Mouse (Mus musculus) left cerebral cortex, postnatal 4 days (tissue): ENCODE results near the gene Dhcr24. TPM values are rescaled to one million over a fixed set of nuclear protein-coding genes. Genes with fewer than 3 reads are reported as not detected.

Experiments used
- DNase-seq: peaks from one replicate; pipeline ENCODE4 v3.0.0-alpha.2; 2022
- intact Hi-C: fragments of 180-260 bp; cut with DNase I; formaldehyde crosslinking; loops from one replicate; pipeline ENCODE4 v1.15.1; 2025
- total RNA-seq, 2 experiments: library from RNA; stranded (reverse); gene quantifications; 2 replicates each; pipeline ENCODE4 v1.2.3; 2021

The Dhcr24 gene
- total RNA-seq, 2 experiments from 2014 or later = 143 to 145 TPM

DNA sequence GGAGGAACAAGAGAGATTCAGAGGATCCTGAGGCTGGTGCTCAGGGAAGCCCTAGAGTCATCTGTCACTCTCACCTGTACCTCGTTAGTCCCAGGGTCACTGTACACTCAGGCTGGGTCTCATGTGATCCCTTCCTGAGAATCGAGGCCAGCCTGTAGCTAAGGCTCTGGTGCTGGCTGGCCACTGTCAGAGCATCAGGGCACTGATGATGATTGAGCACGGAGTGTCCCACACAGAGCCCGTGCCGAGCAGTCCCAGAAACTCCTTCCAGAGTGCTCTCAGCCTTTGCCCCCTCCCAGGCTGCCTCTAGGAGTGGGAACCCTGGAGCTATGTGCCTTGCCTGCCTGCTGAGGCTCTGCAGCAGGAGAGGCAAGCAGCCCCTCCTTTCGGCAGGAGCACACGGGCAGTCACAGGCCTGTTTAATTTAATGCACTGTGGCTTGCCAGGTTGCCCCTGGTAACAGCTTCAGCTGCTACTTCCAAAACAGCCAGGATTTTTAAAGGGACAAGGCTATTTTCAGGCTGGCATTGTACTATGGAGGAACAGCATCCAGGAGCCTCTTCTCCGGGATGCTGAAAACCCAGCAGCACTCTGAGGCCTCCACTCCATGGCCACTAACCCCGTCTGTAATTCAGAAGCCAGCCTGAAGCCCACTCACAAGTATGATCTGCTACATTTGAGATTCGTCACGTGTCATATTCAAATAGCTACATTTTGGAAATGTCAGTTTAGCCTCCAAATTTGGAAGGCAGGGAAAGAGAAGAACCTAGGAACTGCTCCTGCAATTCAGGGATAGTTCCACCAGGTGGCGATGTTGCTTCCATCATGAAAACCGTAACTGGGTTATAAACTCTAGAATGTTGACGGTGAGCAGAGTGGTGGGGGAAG, 69.7 kb downstream of the Dhcr24 start:
- peak; percentile 80 for DNase-seq
- intact Hi-C loops = loop anchor here (1.0 kb wide), 1 partner anchor 78 kb away; no protein-coding TSS in a partner anchor

DNA sequence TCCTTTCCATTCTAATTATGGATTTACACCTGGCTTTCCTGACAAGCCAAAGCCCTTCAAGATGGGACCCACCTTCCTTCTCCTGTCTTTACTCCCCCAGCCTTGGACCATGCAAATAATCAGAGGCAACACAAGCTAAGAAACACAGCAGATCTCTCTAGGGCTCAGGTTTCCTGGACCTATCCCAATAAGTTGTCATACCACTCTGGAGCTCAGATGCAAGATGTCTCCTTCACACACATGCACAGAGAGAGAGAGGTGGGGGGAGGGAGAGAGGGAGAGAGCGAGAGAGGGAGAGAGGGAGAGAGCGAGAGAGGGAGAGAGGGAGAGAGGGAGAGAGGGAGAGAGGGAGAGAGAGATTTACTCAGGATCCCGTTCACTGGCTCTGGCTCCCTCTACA, 71.5 kb downstream of the Dhcr24 start:
- intact Hi-C loops = no loop called here
- no peak for DNase-seq

DNA sequence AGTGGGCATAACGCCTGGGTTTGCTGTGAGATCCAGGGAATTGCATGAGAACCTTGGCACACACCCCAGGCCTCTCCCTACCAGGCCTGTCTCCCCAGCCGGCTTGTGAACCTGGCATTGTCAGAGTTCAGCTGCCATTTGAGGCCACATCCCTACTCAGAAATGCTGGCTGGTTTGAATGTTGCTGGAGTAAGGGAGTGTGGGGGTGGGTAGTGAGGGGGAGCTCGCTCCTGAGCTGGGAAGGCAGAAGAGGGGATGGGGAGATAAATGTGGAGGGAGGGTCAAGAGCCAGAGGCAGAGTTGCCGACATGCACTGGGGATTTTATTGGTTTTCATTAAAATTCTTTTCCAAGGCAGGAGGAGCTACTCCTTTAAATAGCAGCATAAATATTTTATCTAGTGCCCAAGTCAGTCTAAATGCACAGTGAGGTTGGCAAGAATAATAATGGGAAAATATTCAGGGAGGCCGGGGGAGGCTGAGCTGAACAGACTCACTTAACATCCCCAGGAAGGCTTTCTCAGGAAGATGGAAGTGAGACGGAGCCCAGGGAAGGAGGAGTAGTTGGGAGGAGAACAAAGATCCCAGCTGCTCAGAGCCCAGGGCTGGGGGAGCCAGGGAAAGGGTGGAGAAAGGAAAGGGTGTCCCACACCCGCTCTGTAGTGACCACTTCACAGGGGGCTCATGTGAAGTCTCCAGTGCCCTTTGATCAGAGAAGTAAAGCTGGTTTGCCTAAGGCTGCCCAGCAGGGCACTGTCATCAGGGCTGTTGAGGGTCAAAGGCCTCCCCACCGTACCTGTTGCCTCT, 72.6 kb downstream of the Dhcr24 start:
- intact Hi-C loops = no loop called here
- peak; percentile 50 for DNase-seq

DNA sequence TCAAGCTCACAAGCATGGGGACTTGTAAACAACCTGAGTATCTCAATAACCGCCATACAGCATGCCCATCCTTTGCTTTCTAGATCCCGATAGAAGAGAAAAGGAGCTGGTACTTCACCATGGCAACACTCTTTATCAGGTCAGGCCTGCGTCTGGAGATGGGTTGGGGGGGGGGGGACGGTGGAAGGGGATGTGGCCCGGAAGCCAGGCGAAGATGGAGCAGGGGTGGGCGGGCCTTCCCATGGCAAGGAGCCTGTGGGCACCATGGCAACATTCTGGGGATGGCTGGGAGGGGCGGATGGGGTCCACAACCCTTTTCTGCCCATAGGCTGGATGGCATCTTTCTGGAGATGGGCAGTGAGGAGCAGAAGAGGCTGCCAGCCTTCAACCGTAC, 73.2 kb downstream of the Dhcr24 start:
- DNase-seq = peak; percentile 65
- intact Hi-C loops = no loop called here

Other genes starting within 250 kb of the Dhcr24 start
- gene Usp24, start 244.8 kb upstream of the Dhcr24 start, total RNA-seq = 10 to 100 TPM; 59.1 to 60.3 TPM
- 1 to 10 TPM; 4.4 to 5.3 TPM for gene Pcsk9, start 96.7 kb upstream of the Dhcr24 start, total RNA-seq
- not detected for gene Bsnd, start 68.8 kb upstream of the Dhcr24 start, total RNA-seq
- gene Lexm, start 56.2 kb downstream of the Dhcr24 start, total RNA-seq = under 1 TPM in 1 of 2 experiments, not detected in 1; 0.22 TPM
- 1 to 10 TPM; 1.6 to 1.9 TPM for gene Ttc22, start 61.4 kb downstream of the Dhcr24 start, total RNA-seq
- gene Pars2, start 90.0 kb downstream of the Dhcr24 start, total RNA-seq = 1 to 10 TPM; 6.0 to 9.2 TPM
- gene Ttc4, start 117.9 kb downstream of the Dhcr24 start, total RNA-seq = 10 to 100 TPM; 57.4 to 62.1 TPM
- 1 to 10 TPM; 1.3 to 1.6 TPM for gene Mroh7, start 169.9 kb downstream of the Dhcr24 start, total RNA-seq
- not detected for gene Fam151a, start 172.9 kb downstream of the Dhcr24 start, total RNA-seq
- gene Acot11, start 244.0 kb downstream of the Dhcr24 start, total RNA-seq = 1 to 10 TPM; 3.7 to 3.8 TPM